In the genomic region with DNA sequence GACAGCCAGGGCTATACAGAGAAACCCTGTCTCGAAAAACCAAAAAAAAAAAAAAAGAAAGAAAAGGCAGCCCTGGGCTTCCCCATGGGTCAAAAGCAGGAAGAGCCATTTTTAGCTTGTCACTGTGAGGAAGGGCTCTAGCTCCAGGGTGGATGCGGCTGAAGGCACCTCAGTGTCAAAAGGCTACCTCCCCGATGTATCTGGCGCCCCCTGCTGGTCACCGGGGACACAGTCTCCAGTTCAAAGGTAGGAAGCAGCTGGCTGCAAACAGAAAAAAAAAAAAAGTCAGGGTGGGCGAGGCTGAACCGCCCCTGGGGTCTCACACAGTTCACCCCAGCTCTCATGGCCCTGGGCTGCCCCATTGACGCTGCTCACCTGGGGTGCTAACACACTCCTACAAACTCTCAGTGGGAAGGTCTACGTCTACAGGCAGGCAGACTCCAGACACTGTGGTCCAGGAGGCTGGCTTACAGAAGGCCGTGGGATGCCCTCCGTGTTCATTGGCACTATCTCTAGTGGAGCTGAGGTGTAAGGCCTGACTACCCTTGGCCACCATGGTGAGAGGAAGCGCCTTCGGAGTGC, we compare ENCODE assay signal across 9 mouse cellular contexts. TPM values are rescaled to one million over a fixed set of nuclear protein-coding genes. Genes with fewer than 3 reads are reported as not detected.
DNase-seq lines count a peak whose midpoint lies in the region; ATAC-seq and TF ChIP-seq lines count a peak whose summit lies in the region.
"Had no signal": no experiment of that assay in that cellular context is flagged by ENCODE, and none has a peak within 500 bp of the region (broad histone marks: within the 10 kb centered on the region; RNA-seq: fewer than 3 reads in every experiment).

No protein-coding gene starts in this region.

- H3K27me3 ChIP-seq in heart, adult 2 months (ENCODE audit: control insufficient read depth, insufficient read depth, low read length) = no peaks in the 10 kb centered on the region
- H3K27me3 ChIP-seq in kidney, embryonic 15.5 days = no peaks in the 10 kb centered on the region
- no peaks in the 10 kb centered on the region for H3K27me3 ChIP-seq in liver, embryonic 13.5 days
- H3K27me3 ChIP-seq in neural tube, embryonic 14.5 days (ENCODE audit: control insufficient read depth, insufficient read depth, low read length) = no peaks in the 10 kb centered on the region
- no peaks in the 10 kb centered on the region for H3K27me3 ChIP-seq in testis, adult 2 months (ENCODE audit: control insufficient read depth, insufficient read depth, low read length)
- H3K27me3 ChIP-seq: embryonic facial prominence, embryonic 12.5 days had no signal

- DNase-seq in A20 (ENCODE audit: low read depth, low spot score) = peak; percentile 76
- DNase-seq in adrenal gland, adult 2 months = peak; percentile 83
- peak; percentile 78 for DNase-seq in embryo, embryonic 11.5 days (ENCODE audit: low read depth, low spot score)
- DNase-seq in heart, adult 2 months = peak; percentile 79 to 89
- peak; percentile 62 for DNase-seq in liver, embryonic 13.5 days

- H3K4me3 ChIP-seq in heart, adult 2 months = no peak overlapping the region
- H3K4me3 ChIP-seq in kidney, embryonic 15.5 days (replicated peaks) = no peak overlapping the region
- H3K4me3 ChIP-seq in liver, embryonic 13.5 days (replicated peaks) = no peak overlapping the region
- H3K4me3 ChIP-seq in neural tube, embryonic 14.5 days (ENCODE audit: low read depth, low read length) = no peak overlapping the region
- no peak overlapping the region for H3K4me3 ChIP-seq in testis, adult 2 months (ENCODE audit: control insufficient read depth, low read depth, low read length)
- H3K4me3 ChIP-seq: embryonic facial prominence, embryonic 12.5 days had no signal

- no peaks in the 10 kb centered on the region for H3K79me2 ChIP-seq in heart, adult 2 months (replicated peaks; ENCODE audit: control insufficient read depth, insufficient read depth, low read length)

- ATAC-seq in kidney, embryonic 15.5 days (replicated peaks; ENCODE audit: low FRiP score) = peak; percentile 24; the same call in 1 of the 2 replicates
- 0 out of 2 replicates have a peak, but pooled peaks have one; percentile 28 for ATAC-seq in liver, embryonic 13.5 days (ENCODE audit: low read depth)
- ATAC-seq in neural tube, embryonic 14.5 days (ENCODE audit: low read depth) = peak; percentile 58; the same call in 1 of the 2 replicates

- no peak for TF ChIP-seq POLR2A in heart, adult 2 months (IDR thresholded peaks at IDR 0.05; ENCODE audit: insufficient read depth, low read depth, low read length)
- no peak for TF ChIP-seq POLR2A in testis, adult 2 months (IDR thresholded peaks at IDR 0.05; ENCODE audit: control insufficient read depth, low read depth, low read length)

- H3K36me3 ChIP-seq in heart, adult 2 months (ENCODE audit: control insufficient read depth, insufficient read depth, low read length) = no peaks in the 10 kb centered on the region
- no peaks in the 10 kb centered on the region for H3K36me3 ChIP-seq in kidney, embryonic 15.5 days
- H3K36me3 ChIP-seq in liver, embryonic 13.5 days = no peaks in the 10 kb centered on the region
- no peaks in the 10 kb centered on the region for H3K36me3 ChIP-seq in neural tube, embryonic 14.5 days (ENCODE audit: control insufficient read depth, insufficient read depth, low read length)
- H3K36me3 ChIP-seq in testis, adult 2 months (ENCODE audit: control insufficient read depth, insufficient read depth, low read length) = no peaks in the 10 kb centered on the region
- H3K36me3 ChIP-seq: embryonic facial prominence, embryonic 12.5 days had no signal

- no peaks in the 10 kb centered on the region for H3K9me3 ChIP-seq in kidney, embryonic 15.5 days (replicated peaks)
- no peaks in the 10 kb centered on the region for H3K9me3 ChIP-seq in liver, embryonic 13.5 days (replicated peaks)
- no peaks in the 10 kb centered on the region for H3K9me3 ChIP-seq in neural tube, embryonic 14.5 days (ENCODE audit: control insufficient read depth, low read length)
- H3K9me3 ChIP-seq: embryonic facial prominence, embryonic 12.5 days had no signal

- no peak for TF ChIP-seq EP300 in heart, adult 2 months (IDR thresholded peaks at IDR 0.05; ENCODE audit: insufficient read depth, low read depth, low read length)

- no peak overlapping the region for H3K27ac ChIP-seq in heart, adult 2 months
- no peak overlapping the region for H3K27ac ChIP-seq in kidney, embryonic 15.5 days
- H3K27ac ChIP-seq in liver, embryonic 13.5 days = no peak overlapping the region
- no peak overlapping the region for H3K27ac ChIP-seq in neural tube, embryonic 14.5 days (ENCODE audit: low read depth, low read length)
- H3K27ac ChIP-seq in testis, adult 2 months (ENCODE audit: control insufficient read depth, insufficient read depth, low read depth, low read length) = no peak overlapping the region
- H3K27ac ChIP-seq: embryonic facial prominence, embryonic 12.5 days had no signal

- no peaks in the 10 kb centered on the region; the same call in 1 of the 2 replicates for H3K4me1 ChIP-seq in heart, adult 2 months (ENCODE audit: control insufficient read depth, insufficient read depth, low read length)
- peaks cover 22% of the 10 kb centered on the region for H3K4me1 ChIP-seq in kidney, embryonic 15.5 days
- peaks cover 5% of the 10 kb centered on the region for H3K4me1 ChIP-seq in liver, embryonic 13.5 days (replicated peaks)
- H3K4me1 ChIP-seq in neural tube, embryonic 14.5 days (ENCODE audit: control insufficient read depth, insufficient read depth, low read length) = no peaks in the 10 kb centered on the region
- no peaks in the 10 kb centered on the region; the same call in 1 of the 2 replicates for H3K4me1 ChIP-seq in testis, adult 2 months (ENCODE audit: control insufficient read depth, insufficient read depth, low read length)
- H3K4me1 ChIP-seq: embryonic facial prominence, embryonic 12.5 days had no signal

- H3K9ac ChIP-seq in heart, adult 2 months (ENCODE audit: low read depth, low read length) = no peak overlapping the region
- H3K9ac ChIP-seq in kidney, embryonic 15.5 days = no peak overlapping the region
- H3K9ac ChIP-seq in liver, embryonic 13.5 days = no peak overlapping the region
- no peak overlapping the region for H3K9ac ChIP-seq in neural tube, embryonic 14.5 days (replicated peaks; ENCODE audit: low read depth, low read length)
- H3K9ac ChIP-seq: embryonic facial prominence, embryonic 12.5 days had no signal

- peak; percentile 85 for TF ChIP-seq CTCF in heart, adult 2 months (IDR thresholded peaks at IDR 0.05)
- peak; percentile 92 for TF ChIP-seq CTCF in testis, adult 2 months (IDR thresholded peaks at IDR 0.05; ENCODE audit: control insufficient read depth, insufficient read depth, insufficient replicate concordance, low read depth, low read length)

- H3K4me2 ChIP-seq in kidney, embryonic 15.5 days = no peak overlapping the region
- H3K4me2 ChIP-seq in liver, embryonic 13.5 days = no peak overlapping the region
- H3K4me2 ChIP-seq in neural tube, embryonic 14.5 days (ENCODE audit: low read depth, low read length) = no peak overlapping the region
- H3K4me2 ChIP-seq: embryonic facial prominence, embryonic 12.5 days had no signal

- WGBS in heart, adult 2 months = 30% methylated on average over 13 of the region's 13 CpGs
- WGBS in kidney, embryonic 15.5 days = 27% methylated on average over 13 of the region's 13 CpGs
- WGBS in liver, embryonic 13.5 days (ENCODE audit: insufficient replicate concordance) = 28% methylated on average over 13 of the region's 13 CpGs
- 31% methylated on average over 12 of the region's 13 CpGs for WGBS in neural tube, embryonic 14.5 days

- intact Hi-C loops in heart, adult 2 months (cut with DNase I) = loop anchor here (1.0 to 2.0 kb wide), 3 partner anchors 52 to 119 kb away; no protein-coding TSS in a partner anchor

RNA-seq across cellular contexts. Expression of a gene that starts 8.6 kb away (rescaled TPM):
- 10 to 100 TPM in 1 of 2 experiments, 1 to 10 TPM in 1; 7.5 to 30.8 TPM for total RNA-seq in adrenal gland, adult 2 months (2021)
- polyA plus RNA-seq in adrenal gland, adult 2 months (2012; rRNA removed) = 13.3 and 18.8 TPM in 2 replicates
- total RNA-seq in heart, adult 2 months (2021) = 10 to 100 TPM; 61.0 to 74.4 TPM
- 54.7 and 75.6 TPM in 2 replicates for polyA plus RNA-seq in heart, adult 2 months (2012; rRNA removed)
- polyA plus RNA-seq in kidney, embryonic 15.5 days (2015; fragmentation: Nextera tagmentation; extraction: Ambion mirVana) = 20.3 and 20.7 TPM in 2 replicates
- 2.6 and 2.7 TPM in 2 replicates for polyA plus RNA-seq in liver, embryonic 13.5 days (2015; fragmentation: Nextera tagmentation; extraction: Ambion mirVana)
- polyA plus RNA-seq in neural tube, embryonic 14.5 days (2014; fragmentation: Nextera tagmentation; extraction: Ambion mirVana) = 18.8 and 24.4 TPM in 2 replicates
- 5.9 and 7.2 TPM in 2 replicates for polyA plus RNA-seq in testis, adult 2 months (2012; rRNA removed)

RNA-seq across cellular contexts. Expression of a gene that starts 25.9 kb away (rescaled TPM):
- total RNA-seq in adrenal gland, adult 2 months (2021) = 10 to 100 TPM; 62.7 to 64.2 TPM
- polyA plus RNA-seq in adrenal gland, adult 2 months (2012; rRNA removed) = 43.1 and 50.1 TPM in 2 replicates
- 10 to 100 TPM; 13.7 to 14.2 TPM for total RNA-seq in heart, adult 2 months (2021)
- 12.4 and 14.1 TPM in 2 replicates for polyA plus RNA-seq in heart, adult 2 months (2012; rRNA removed)
- 26.8 and 28.8 TPM in 2 replicates for polyA plus RNA-seq in kidney, embryonic 15.5 days (2015; fragmentation: Nextera tagmentation; extraction: Ambion mirVana)
- polyA plus RNA-seq in liver, embryonic 13.5 days (2015; fragmentation: Nextera tagmentation; extraction: Ambion mirVana) = 20.6 and 25.7 TPM in 2 replicates
- polyA plus RNA-seq in neural tube, embryonic 14.5 days (2014; fragmentation: Nextera tagmentation; extraction: Ambion mirVana) = 9.2 and 11.8 TPM in 2 replicates
- 30.0 and 32.1 TPM in 2 replicates for polyA plus RNA-seq in testis, adult 2 months (2012; rRNA removed)
